Comparison of ENCODE assay signal across 8 mouse cellular contexts in the genomic region with DNA sequence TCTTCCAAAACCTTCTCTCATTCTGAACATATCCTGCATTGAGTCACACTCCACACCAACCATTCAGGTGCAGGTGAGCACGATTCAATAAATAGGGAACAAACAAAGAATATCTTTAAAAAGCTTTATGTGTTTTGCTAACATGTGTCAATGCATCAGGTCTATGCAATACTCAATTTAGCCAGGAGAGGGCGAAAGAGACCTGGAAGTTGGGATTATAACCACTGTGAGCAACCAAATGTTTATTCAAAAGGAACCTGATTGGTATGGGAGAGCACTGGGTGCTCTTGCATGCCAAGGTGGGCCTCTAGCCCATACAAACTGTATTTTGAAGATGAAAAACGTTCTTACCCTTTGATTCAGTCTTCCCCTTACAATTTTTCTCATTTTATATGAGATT. TPM values are rescaled to one million over a fixed set of nuclear protein-coding genes. Genes with fewer than 3 reads are reported as not detected.
A peak's percentile ranks its signal among the peaks of the same experiment; 100 is the strongest.
DNase-seq lines count a peak whose midpoint lies in the region; ATAC-seq and TF ChIP-seq lines count a peak whose summit lies in the region.

No protein-coding gene starts in this region.

- H3K4me2 ChIP-seq in stomach, postnatal 0 days (replicated peaks; ENCODE audit: low read depth) = no peak overlapping the region

- TF ChIP-seq POLR2A in heart, adult 2 months (IDR thresholded peaks at IDR 0.05; ENCODE audit: insufficient read depth, low read depth, low read length) = no peak

- H3K79me2 ChIP-seq in heart, adult 2 months (replicated peaks; ENCODE audit: control insufficient read depth, insufficient read depth, low read length) = no peaks in the 10 kb centered on the region

- no peaks in the 10 kb centered on the region; the same call in 1 of the 2 replicates for H3K4me1 ChIP-seq in heart, adult 2 months (ENCODE audit: control insufficient read depth, insufficient read depth, low read length)
- no peaks in the 10 kb centered on the region for H3K4me1 ChIP-seq in heart, embryonic 10.5 days
- no peaks in the 10 kb centered on the region for H3K4me1 ChIP-seq in stomach, postnatal 0 days (replicated peaks; ENCODE audit: control insufficient read depth, insufficient read depth)

- intact Hi-C loops in heart, adult 2 months (cut with DNase I) = loop anchor here (5.0 kb wide), 1 partner anchor 62 kb away; a partner anchor contains a TSS

- H3K36me3 ChIP-seq in heart, adult 2 months (ENCODE audit: control insufficient read depth, insufficient read depth, low read length) = no peaks in the 10 kb centered on the region
- H3K36me3 ChIP-seq in heart, embryonic 10.5 days = no peaks in the 10 kb centered on the region
- H3K36me3 ChIP-seq in stomach, postnatal 0 days (ENCODE audit: control insufficient read depth, insufficient read depth, low read length) = no peaks in the 10 kb centered on the region

- WGBS in heart, adult 2 months = 0% methylated on average over 3 of the region's 3 CpGs
- 2% methylated on average over 3 of the region's 3 CpGs for WGBS in heart, embryonic 10.5 days
- 4% methylated on average over 3 of the region's 3 CpGs for WGBS in stomach, postnatal 0 days

- H3K9me3 ChIP-seq in heart, embryonic 10.5 days = no peaks in the 10 kb centered on the region
- no peaks in the 10 kb centered on the region for H3K9me3 ChIP-seq in stomach, postnatal 0 days (ENCODE audit: control insufficient read depth, low read length)

- no peak overlapping the region for H3K4me3 ChIP-seq in heart, adult 2 months
- no peak overlapping the region for H3K4me3 ChIP-seq in heart, embryonic 10.5 days
- no peak overlapping the region for H3K4me3 ChIP-seq in stomach, postnatal 0 days (ENCODE audit: low read depth, low read length)

- no peak overlapping the region for H3K9ac ChIP-seq in heart, adult 2 months (ENCODE audit: low read depth, low read length)
- no peak overlapping the region for H3K9ac ChIP-seq in stomach, postnatal 0 days (ENCODE audit: low read length)

- ATAC-seq in stomach, postnatal 0 days (ENCODE audit: low FRiP score, low TSS enrichment) = no peak

- no peak for TF ChIP-seq EP300 in heart, adult 2 months (IDR thresholded peaks at IDR 0.05; ENCODE audit: insufficient read depth, low read depth, low read length)
- TF ChIP-seq EP300 in stomach, postnatal 0 days (optimal IDR thresholded peaks at IDR 0.05) = no peak

- peak; percentile 77 for TF ChIP-seq CTCF in heart, adult 2 months (IDR thresholded peaks at IDR 0.05)
- TF ChIP-seq CTCF in stomach, postnatal 0 days (IDR thresholded peaks at IDR 0.05; ENCODE audit: low read depth) = peak; percentile 79

- peak overlapping the region; percentile 48 for H3K27ac ChIP-seq in heart, adult 2 months
- H3K27ac ChIP-seq in heart, embryonic 10.5 days = no peak overlapping the region
- no peak overlapping the region for H3K27ac ChIP-seq in stomach, postnatal 0 days (replicated peaks)

- no peaks in the 10 kb centered on the region for H3K27me3 ChIP-seq in heart, adult 2 months (ENCODE audit: control insufficient read depth, insufficient read depth, low read length)
- no peaks in the 10 kb centered on the region for H3K27me3 ChIP-seq in heart, embryonic 10.5 days (ENCODE audit: insufficient read depth, poor library complexity, severe bottlenecking)
- no peaks in the 10 kb centered on the region for H3K27me3 ChIP-seq in stomach, postnatal 0 days (ENCODE audit: control insufficient read depth, insufficient read depth, low read length)

- DNase-seq in heart, adult 2 months = peak in 1 of 2 experiments; percentile 29
- DNase-seq in heart, embryonic 10.5 days (ENCODE audit: low spot score) = no peak
- DNase-seq in ES-CJ7 (ENCODE audit: low read depth, low spot score) = peak; percentile 41
- peak; percentile 44 for DNase-seq in cerebellum, adult 11-12 months
- peak; percentile 33 to 50 for DNase-seq in frontal cortex, postnatal 10 days (ENCODE audit: low spot score in 2 of 2)
- peak; percentile 84 for DNase-seq in layer of hippocampus, adult 11-12 months (ENCODE audit: low spot score)
- peak; percentile 79 for DNase-seq in lung, postnatal 14 days
- peak; percentile 38 for DNase-seq in stomach, postnatal 0 days (ENCODE audit: low spot score)

RNA-seq across cellular contexts. Expression of a gene that starts 1.8 kb away (rescaled TPM):
- not detected for total RNA-seq in heart, adult 2 months (2021)
- not detected in 2 replicates for polyA plus RNA-seq in heart, adult 2 months (2012; rRNA removed)
- not detected in 2 replicates for polyA plus RNA-seq in heart, embryonic 10.5 days (2016; fragmentation: Nextera tagmentation; extraction: Ambion mirVana)
- not detected in 2 replicates for polyA plus RNA-seq in stomach, postnatal 0 days (2015; fragmentation: Nextera tagmentation; extraction: Ambion mirVana)

RNA-seq across cellular contexts. Expression of a gene that starts 2.7 kb away (rescaled TPM):
- total RNA-seq in heart, adult 2 months (2021) = 10 to 100 TPM; 16.5 to 17.2 TPM
- 12.4 and 20.3 TPM in 2 replicates for polyA plus RNA-seq in heart, adult 2 months (2012; rRNA removed)
- 31.0 and 48.5 TPM in 2 replicates for polyA plus RNA-seq in heart, embryonic 10.5 days (2016; fragmentation: Nextera tagmentation; extraction: Ambion mirVana)
- polyA plus RNA-seq in stomach, postnatal 0 days (2015; fragmentation: Nextera tagmentation; extraction: Ambion mirVana) = 20.0 and 23.6 TPM in 2 replicates

RNA-seq across cellular contexts. Expression of a gene that starts 32.9 kb away (rescaled TPM):
- total RNA-seq in heart, adult 2 months (2021) = 100 to 1,000 TPM; 142 to 143 TPM
- polyA plus RNA-seq in heart, adult 2 months (2012; rRNA removed) = 215 and 226 TPM in 2 replicates
- polyA plus RNA-seq in heart, embryonic 10.5 days (2016; fragmentation: Nextera tagmentation; extraction: Ambion mirVana) = 78.5 and 92.4 TPM in 2 replicates
- polyA plus RNA-seq in stomach, postnatal 0 days (2015; fragmentation: Nextera tagmentation; extraction: Ambion mirVana) = 43.9 and 47.6 TPM in 2 replicates

RNA-seq across cellular contexts. Expression of a gene that starts 59.6 kb away (rescaled TPM):
- 100 to 1,000 TPM in 1 of 2 experiments, 10 to 100 TPM in 1; 76.8 to 108 TPM for total RNA-seq in heart, adult 2 months (2021)
- polyA plus RNA-seq in heart, adult 2 months (2012; rRNA removed) = 188 and 191 TPM in 2 replicates
- polyA plus RNA-seq in heart, embryonic 10.5 days (2016; fragmentation: Nextera tagmentation; extraction: Ambion mirVana) = 65.5 and 75.6 TPM in 2 replicates
- 37.0 and 41.6 TPM in 2 replicates for polyA plus RNA-seq in stomach, postnatal 0 days (2015; fragmentation: Nextera tagmentation; extraction: Ambion mirVana)
